Mouse (Mus musculus) testis, adult 2 months (tissue): ENCODE results near the gene Prlhr. TPM values are rescaled to one million over a fixed set of nuclear protein-coding genes. Genes with fewer than 3 reads are reported as not detected.
A peak's percentile ranks its signal among the peaks of the same experiment; 100 is the strongest.

Experiments
- H3K27ac ChIP-seq: fragments of 200-500 bp; 2 replicates; pipeline ENCODE4 v1.5.1; 2012; ENCODE audit warnings: low read depth, low read length; ENCODE audit not compliant: control insufficient read depth, insufficient read depth
- H3K27me3 ChIP-seq: fragments of 200-500 bp; 2 replicates; pipeline ENCODE4 v1.6.1; 2012; ENCODE audit warnings: mild to moderate bottlenecking, low read length, moderate library complexity; ENCODE audit not compliant: control insufficient read depth, insufficient read depth
- H3K36me3 ChIP-seq: fragments of 200-500 bp; 2 replicates; pipeline ENCODE4 v1.6.1; 2012; ENCODE audit warnings: mild to moderate bottlenecking, low read length; ENCODE audit not compliant: control insufficient read depth, insufficient read depth
- H3K4me1 ChIP-seq: fragments of 200-500 bp; 2 replicates; pipeline ENCODE4 v1.6.1; 2012; ENCODE audit warnings: low read length; ENCODE audit not compliant: control insufficient read depth, insufficient read depth
- H3K4me3 ChIP-seq: fragments of 200-500 bp; 2 replicates; pipeline ENCODE4 v1.5.1; 2012; ENCODE audit warnings: low read depth, mild to moderate bottlenecking, low read length, moderate library complexity, mixed read lengths; ENCODE audit not compliant: control insufficient read depth
- CTCF ChIP-seq: fragments of 200-500 bp; IDR thresholded peaks from 2 replicates; pipeline ENCODE4 v1.5.1; 2012; ENCODE audit warnings: low read depth, mild to moderate bottlenecking, inconsistent platforms, low read length, moderate library complexity; ENCODE audit not compliant: control insufficient read depth, insufficient read depth, insufficient replicate concordance
- POLR2A ChIP-seq: fragments of 200-500 bp; IDR thresholded peaks from 2 replicates; pipeline ENCODE4 v1.6.1; 2012; ENCODE audit warnings: low read depth, mild to moderate bottlenecking, inconsistent platforms, low read length, moderate library complexity; ENCODE audit not compliant: control insufficient read depth
- polyA plus RNA-seq: library from polyadenylated mRNA; depleted of rRNA; stranded (reverse); fragments of >200 nt; gene quantifications from 2 replicates; pipeline ENCODE4 v1.2.3, GENCODE M21; 2012

The Prlhr gene
- polyA plus RNA-seq, 1 experiment = not detected

- H3K27ac ChIP-seq = no peak overlapping the region
- no peaks in the 10 kb centered on the region for H3K36me3 ChIP-seq
- TF ChIP-seq CTCF (no peak), POLR2A (no peak)
- peaks cover under 1% of the 10 kb centered on the region; the same call in 1 of the 2 replicates for H3K4me1 ChIP-seq
- H3K4me3 ChIP-seq = no peak overlapping the region
- no peaks in the 10 kb centered on the region for H3K27me3 ChIP-seq
These were observed 4.7 kb downstream of the Prlhr start for GRCm38 (mm10) chr19:60463440-60463839.

GRCm38 (mm10) chr19:60461476-60461875 lies 6.6 kb downstream of the Prlhr start:
- Histone ChIP-seq H3K27me3 (no peaks in the 10 kb centered on the region), H3K36me3 (no peaks in the 10 kb centered on the region), H3K4me3 (no peak overlapping the region), H3K4me1 (no peaks in the 10 kb centered on the region), H3K27ac (no peak overlapping the region)
- TF ChIP-seq CTCF (no peak), POLR2A (no peak)

- H3K36me3 ChIP-seq = no peaks in the 10 kb centered on the region
- no peak overlapping the region for H3K27ac ChIP-seq
- no peak overlapping the region for H3K4me3 ChIP-seq
- H3K4me1 ChIP-seq = no peaks in the 10 kb centered on the region
- TF ChIP-seq CTCF (no peak), POLR2A (no peak)
- H3K27me3 ChIP-seq = no peaks in the 10 kb centered on the region
These were observed 8.4 kb downstream of the Prlhr start for GRCm38 (mm10) chr19:60459680-60460079.

- Histone ChIP-seq H3K36me3 (no peaks in the 10 kb centered on the region), H3K4me3 (no peak overlapping the region), H3K4me1 (no peaks in the 10 kb centered on the region), H3K27ac (no peak overlapping the region), H3K27me3 (no peaks in the 10 kb centered on the region)
- TF ChIP-seq POLR2A (no peak), CTCF (no peak)
These were observed 9.0 kb downstream of the Prlhr start for GRCm38 (mm10) chr19:60459071-60459470.

- Histone ChIP-seq H3K4me1 (no peaks in the 10 kb centered on the region), H3K4me3 (no peak overlapping the region), H3K27ac (no peak overlapping the region), H3K36me3 (no peaks in the 10 kb centered on the region), H3K27me3 (no peaks in the 10 kb centered on the region)
- no peak for TF ChIP-seq POLR2A
These were observed 12.3 kb downstream of the Prlhr start for GRCm38 (mm10) chr19:60455791-60456190.

GRCm38 (mm10) chr19:60440531-60440930 lies 27.6 kb downstream of the Prlhr start:
- Histone ChIP-seq H3K4me3 (no peak overlapping the region), H3K4me1 (no peaks in the 10 kb centered on the region), H3K27ac (no peak overlapping the region), H3K36me3 (no peaks in the 10 kb centered on the region), H3K27me3 (no peaks in the 10 kb centered on the region)
- TF ChIP-seq POLR2A = no peak
- TF ChIP-seq CTCF = no peak

- H3K4me3 ChIP-seq = no peak overlapping the region
- H3K4me1 ChIP-seq = no peaks in the 10 kb centered on the region
- no peak for TF ChIP-seq POLR2A
- TF ChIP-seq CTCF = no peak
- no peaks in the 10 kb centered on the region for H3K36me3 ChIP-seq
- no peaks in the 10 kb centered on the region for H3K27me3 ChIP-seq
- H3K27ac ChIP-seq = no peak overlapping the region
These were observed 28.0 kb downstream of the Prlhr start for GRCm38 (mm10) chr19:60440083-60440482.

GRCm38 (mm10) chr19:60437566-60438241 lies 30.4 kb downstream of the Prlhr start:
- TF ChIP-seq POLR2A (no peak), CTCF (peak; percentile 62; the same call in 1 of the 2 replicates)
- Histone ChIP-seq H3K36me3 (no peaks in the 10 kb centered on the region), H3K4me3 (no peak overlapping the region), H3K27ac (no peak overlapping the region), H3K27me3 (no peaks in the 10 kb centered on the region), H3K4me1 (no peaks in the 10 kb centered on the region)
